Mouse (Mus musculus): Measurements from ENCODE around the gene Dock4. TPM values are rescaled to one million over a fixed set of nuclear protein-coding genes. Genes with fewer than 3 reads are reported as not detected.
A peak's percentile ranks its signal among the peaks of the same experiment; 100 is the strongest.

Dock4 gene
- total and polyA plus RNA-seq, 3 experiments = 4.3 to 13.6 (median 11.2) TPM

GRCm38 (mm10) chr12:40712235-40712634, 266.5 kb downstream of the Dock4 start:
- DNase-seq = no peak
- Histone ChIP-seq H3K4me1 (ENCODE audit: control insufficient read depth, insufficient read depth, low read length) (no peaks in the 10 kb centered on the region; the same call in 1 of the 2 replicates), H3K9ac (ENCODE audit: low read depth, low read length) (no peak overlapping the region), H3K27me3 (ENCODE audit: control insufficient read depth, insufficient read depth, low read length) (no peaks in the 10 kb centered on the region), H3K27ac (no peak overlapping the region), H3K79me2 (replicated peaks; ENCODE audit: control insufficient read depth, insufficient read depth, low read length) (no peaks in the 10 kb centered on the region), H3K36me3 (ENCODE audit: control insufficient read depth, insufficient read depth, low read length) (peaks cover under 1% of the 10 kb centered on the region; the same call in 1 of the 2 replicates), H3K4me3 (no peak overlapping the region)
- 77% methylated on average over 3 of the region's 3 CpGs for WGBS
- TF ChIP-seq EP300 (IDR thresholded peaks at IDR 0.05; ENCODE audit: insufficient read depth, low read depth, low read length) (no peak), POLR2A (IDR thresholded peaks at IDR 0.05; ENCODE audit: insufficient read depth, low read depth, low read length) (no peak), CTCF (IDR thresholded peaks at IDR 0.05) (no peak)
- intact Hi-C loops (cut with DNase I) = no loop called here

- Histone ChIP-seq H3K27me3 (ENCODE audit: control insufficient read depth, insufficient read depth, low read length) (no peaks in the 10 kb centered on the region), H3K36me3 (ENCODE audit: control insufficient read depth, insufficient read depth, low read length) (no peaks in the 10 kb centered on the region), H3K4me3 (no peak overlapping the region), H3K27ac (no peak overlapping the region), H3K79me2 (replicated peaks; ENCODE audit: control insufficient read depth, insufficient read depth, low read length) (no peaks in the 10 kb centered on the region), H3K9ac (ENCODE audit: low read depth, low read length) (no peak overlapping the region), H3K4me1 (ENCODE audit: control insufficient read depth, insufficient read depth, low read length) (no peaks in the 10 kb centered on the region; the same call in 1 of the 2 replicates)
- no peak for DNase-seq
- intact Hi-C loops (cut with DNase I) = no loop called here
- no peak for TF ChIP-seq POLR2A (IDR thresholded peaks at IDR 0.05; ENCODE audit: insufficient read depth, low read depth, low read length)
- no peak for TF ChIP-seq CTCF (IDR thresholded peaks at IDR 0.05)
- no peak for TF ChIP-seq EP300 (IDR thresholded peaks at IDR 0.05; ENCODE audit: insufficient read depth, low read depth, low read length)
- WGBS = 68% methylated on average over 5 of the region's 5 CpGs
Measured at GRCm38 (mm10) chr12:40714288-40714687, 268.5 kb downstream of the Dock4 start.

- DNase-seq = no peak
- Histone ChIP-seq H3K27ac (no peak overlapping the region), H3K27me3 (ENCODE audit: control insufficient read depth, insufficient read depth, low read length) (no peaks in the 10 kb centered on the region), H3K4me3 (no peak overlapping the region), H3K36me3 (ENCODE audit: control insufficient read depth, insufficient read depth, low read length) (no peaks in the 10 kb centered on the region), H3K9ac (ENCODE audit: low read depth, low read length) (no peak overlapping the region), H3K4me1 (ENCODE audit: control insufficient read depth, insufficient read depth, low read length) (no peaks in the 10 kb centered on the region; the same call in 1 of the 2 replicates), H3K79me2 (replicated peaks; ENCODE audit: control insufficient read depth, insufficient read depth, low read length) (no peaks in the 10 kb centered on the region)
- intact Hi-C loops (cut with DNase I) = no loop called here
- TF ChIP-seq EP300 (IDR thresholded peaks at IDR 0.05; ENCODE audit: insufficient read depth, low read depth, low read length) (no peak), CTCF (IDR thresholded peaks at IDR 0.05) (no peak), POLR2A (IDR thresholded peaks at IDR 0.05; ENCODE audit: insufficient read depth, low read depth, low read length) (no peak)
- WGBS = 83% methylated on average over 2 of the region's 2 CpGs
Measured at GRCm38 (mm10) chr12:40715174-40715573, 269.4 kb downstream of the Dock4 start.

GRCm38 (mm10) chr12:40728373-40728772, 282.6 kb downstream of the Dock4 start:
- peaks cover 2% of the 10 kb centered on the region; the same call in 1 of the 2 replicates for H3K4me1 ChIP-seq (ENCODE audit: control insufficient read depth, insufficient read depth, low read length)
- no peak overlapping the region for H3K4me3 ChIP-seq
- 76% methylated on average over 2 of the region's 2 CpGs for WGBS
- DNase-seq = no peak
- H3K79me2 ChIP-seq (replicated peaks; ENCODE audit: control insufficient read depth, insufficient read depth, low read length) = no peaks in the 10 kb centered on the region
- TF ChIP-seq POLR2A (IDR thresholded peaks at IDR 0.05; ENCODE audit: insufficient read depth, low read depth, low read length) (no peak), CTCF (IDR thresholded peaks at IDR 0.05) (0 out of 2 replicates have a peak, but pooled peaks have one; percentile 16)
- H3K27ac ChIP-seq = no peak overlapping the region
- no peaks in the 10 kb centered on the region; the same call in none of the 2 replicates for H3K36me3 ChIP-seq (ENCODE audit: control insufficient read depth, insufficient read depth, low read length)
- H3K27me3 ChIP-seq (ENCODE audit: control insufficient read depth, insufficient read depth, low read length) = no peaks in the 10 kb centered on the region
- no peak overlapping the region for H3K9ac ChIP-seq (ENCODE audit: low read depth, low read length)
- intact Hi-C loops (cut with DNase I) = no loop called here

GRCm38 (mm10) chr12:40730756-40731155, 285.0 kb downstream of the Dock4 start:
- Histone ChIP-seq H3K36me3 (ENCODE audit: control insufficient read depth, insufficient read depth, low read length) (no peaks in the 10 kb centered on the region; the same call in none of the 2 replicates), H3K79me2 (replicated peaks; ENCODE audit: control insufficient read depth, insufficient read depth, low read length) (no peaks in the 10 kb centered on the region), H3K4me1 (ENCODE audit: control insufficient read depth, insufficient read depth, low read length) (peaks cover 2% of the 10 kb centered on the region; the same call in 1 of the 2 replicates), H3K27me3 (ENCODE audit: control insufficient read depth, insufficient read depth, low read length) (no peaks in the 10 kb centered on the region), H3K9ac (ENCODE audit: low read depth, low read length) (no peak overlapping the region), H3K27ac (no peak overlapping the region), H3K4me3 (no peak overlapping the region)
- WGBS = 73% methylated on average over 3 of the region's 3 CpGs
- DNase-seq = no peak
- intact Hi-C loops (cut with DNase I) = no loop called here
- no peak for TF ChIP-seq POLR2A (IDR thresholded peaks at IDR 0.05; ENCODE audit: insufficient read depth, low read depth, low read length)
- TF ChIP-seq EP300 (IDR thresholded peaks at IDR 0.05; ENCODE audit: insufficient read depth, low read depth, low read length) = no peak
- no peak for TF ChIP-seq CTCF (IDR thresholded peaks at IDR 0.05)

GRCm38 (mm10) chr12:40745501-40745900, 299.7 kb downstream of the Dock4 start:
- no peak overlapping the region for H3K27ac ChIP-seq
- TF ChIP-seq POLR2A (IDR thresholded peaks at IDR 0.05; ENCODE audit: insufficient read depth, low read depth, low read length) = no peak
- no peak for TF ChIP-seq EP300 (IDR thresholded peaks at IDR 0.05; ENCODE audit: insufficient read depth, low read depth, low read length)
- TF ChIP-seq CTCF (IDR thresholded peaks at IDR 0.05) = no peak
- intact Hi-C loops (cut with DNase I) = no loop called here
- H3K4me1 ChIP-seq (ENCODE audit: control insufficient read depth, insufficient read depth, low read length) = no peaks in the 10 kb centered on the region
- H3K9ac ChIP-seq (ENCODE audit: low read depth, low read length) = no peak overlapping the region
- no peaks in the 10 kb centered on the region for H3K79me2 ChIP-seq (replicated peaks; ENCODE audit: control insufficient read depth, insufficient read depth, low read length)
- 90% methylated on average over 7 of the region's 7 CpGs for WGBS
- DNase-seq = no peak
- no peaks in the 10 kb centered on the region for H3K27me3 ChIP-seq (ENCODE audit: control insufficient read depth, insufficient read depth, low read length)
- H3K36me3 ChIP-seq (ENCODE audit: control insufficient read depth, insufficient read depth, low read length) = no peaks in the 10 kb centered on the region; the same call in 1 of the 2 replicates
- no peak overlapping the region for H3K4me3 ChIP-seq
